Mouse (Mus musculus): ENCODE data around the gene Chrm1. TPM values are rescaled to one million over a fixed set of nuclear protein-coding genes. Genes with fewer than 3 reads are reported as not detected.

Gene Chrm1
- polyA plus RNA-seq, 1 experiment from 2014 or later, result 1.2 TPM

DNA sequence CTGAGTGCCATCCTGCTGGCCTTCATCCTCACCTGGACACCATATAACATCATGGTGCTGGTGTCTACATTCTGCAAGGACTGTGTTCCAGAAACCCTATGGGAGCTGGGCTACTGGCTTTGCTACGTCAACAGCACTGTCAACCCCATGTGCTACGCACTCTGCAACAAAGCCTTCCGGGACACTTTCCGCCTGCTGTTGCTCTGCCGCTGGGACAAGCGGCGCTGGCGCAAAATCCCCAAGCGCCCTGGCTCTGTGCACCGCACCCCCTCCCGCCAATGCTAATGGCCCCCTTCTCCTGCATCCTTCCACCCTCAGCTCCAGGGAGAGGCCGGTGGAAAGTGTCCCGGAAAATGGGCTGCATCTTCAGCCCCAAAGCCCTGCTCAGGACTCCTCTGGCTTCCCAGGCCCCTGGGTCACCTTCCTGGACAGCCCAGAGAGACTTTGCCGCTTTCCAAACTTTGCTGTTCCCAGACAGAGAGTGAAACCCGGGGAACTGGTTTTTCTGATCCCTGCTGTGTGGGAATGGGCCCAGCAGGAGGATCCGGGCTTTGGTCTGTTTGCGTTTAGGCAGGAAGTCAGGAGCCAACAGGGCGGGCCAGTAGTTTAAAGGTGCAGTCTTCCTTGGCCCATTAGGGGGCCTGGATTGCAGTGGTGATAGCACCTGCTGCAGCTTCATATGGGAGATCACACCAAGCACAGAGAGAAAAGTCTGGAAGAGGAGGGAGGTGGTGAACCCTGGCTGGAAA, 15.6 kb downstream of the Chrm1 start:
- Histone ChIP-seq H3K4me2 (ENCODE audit: low read depth, low read length) (peak overlapping the region; percentile 51), H3K27ac (ENCODE audit: low read length) (peak overlapping the region; percentile 50), H3K9me3 (ENCODE audit: control insufficient read depth, low read length) (no peaks in the 10 kb centered on the region), H3K27me3 (replicated peaks; ENCODE audit: control insufficient read depth, insufficient read depth, low read length) (no peaks in the 10 kb centered on the region), H3K36me3 (ENCODE audit: control insufficient read depth, insufficient read depth, low read length) (no peaks in the 10 kb centered on the region), H3K4me3 (ENCODE audit: low read length) (peak overlapping the region; percentile 27), H3K4me1 (ENCODE audit: control insufficient read depth, insufficient read depth, low read length) (peaks cover 17% of the 10 kb centered on the region), H3K9ac (ENCODE audit: low read depth, low read length) (peak overlapping the region; percentile 66)
- 22% methylated on average over 18 of the region's 18 CpGs for WGBS
- peak; percentile 86 for ATAC-seq

DNA sequence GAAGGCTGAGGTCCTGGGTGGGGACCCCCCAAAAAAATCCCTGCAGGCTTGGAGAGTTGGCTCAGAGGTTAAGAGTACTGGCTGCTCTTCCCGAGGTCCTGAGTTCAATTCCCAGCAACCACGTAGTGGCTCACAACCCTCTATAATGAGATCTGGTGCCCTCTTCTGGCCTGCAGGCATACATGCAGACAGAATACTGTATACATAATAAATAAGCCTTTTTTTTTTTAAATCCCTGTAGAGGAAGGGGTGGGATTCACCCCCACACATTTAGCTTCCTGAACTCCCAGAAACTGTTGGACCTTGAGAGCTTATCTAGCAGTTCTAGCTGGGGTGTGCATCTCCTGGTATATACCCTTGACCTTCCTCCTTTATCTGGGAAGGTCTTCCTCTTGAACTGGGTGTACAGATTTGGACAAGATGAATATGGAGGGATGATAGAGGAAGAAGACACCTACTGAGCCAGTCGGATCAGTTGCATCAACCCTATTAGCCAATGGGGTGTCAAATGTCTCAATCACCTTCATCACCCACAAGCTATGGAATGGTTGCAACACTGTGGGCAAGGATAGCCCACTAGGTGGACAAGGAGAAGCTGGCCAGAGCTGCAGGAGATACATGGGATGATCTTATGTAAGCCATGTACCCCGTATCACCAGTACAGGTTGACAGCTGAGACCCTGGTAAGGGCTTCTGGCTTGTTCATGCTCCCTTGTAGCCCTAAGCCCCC, 18.2 kb downstream of the Chrm1 start:
- Histone ChIP-seq H3K4me3 (ENCODE audit: low read length) (no peak overlapping the region), H3K27me3 (replicated peaks; ENCODE audit: control insufficient read depth, insufficient read depth, low read length) (no peaks in the 10 kb centered on the region)
- WGBS, result 88% methylated on average over 4 of the region's 4 CpGs

DNA sequence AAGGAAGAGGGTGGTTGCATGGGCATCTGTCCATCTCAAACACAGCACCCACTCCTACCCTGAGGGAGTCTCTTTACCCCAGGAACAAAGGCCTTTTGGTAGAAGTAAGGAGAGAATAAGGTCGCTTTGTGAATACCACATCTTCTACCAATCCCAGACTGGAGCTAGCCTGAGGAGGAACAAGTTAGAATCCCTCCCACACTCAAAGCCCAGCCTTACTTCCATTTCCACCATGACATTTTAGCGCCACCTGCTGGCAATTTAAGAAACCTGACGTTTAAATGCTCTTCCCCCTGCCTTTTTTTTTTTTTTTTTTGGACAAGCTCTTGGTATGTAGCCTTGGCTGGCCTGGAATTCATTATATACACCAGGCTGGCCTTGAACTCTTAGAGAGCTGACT, 19.4 kb downstream of the Chrm1 start:
- Histone ChIP-seq H3K4me1 (ENCODE audit: control insufficient read depth, insufficient read depth, low read length) (peaks cover 17% of the 10 kb centered on the region), H3K36me3 (ENCODE audit: control insufficient read depth, insufficient read depth, low read length) (no peaks in the 10 kb centered on the region), H3K9ac (ENCODE audit: low read depth, low read length) (no peak overlapping the region), H3K27ac (ENCODE audit: low read length) (no peak overlapping the region), H3K4me2 (ENCODE audit: low read depth, low read length) (no peak overlapping the region), H3K4me3 (ENCODE audit: low read length) (no peak overlapping the region), H3K9me3 (ENCODE audit: control insufficient read depth, low read length) (no peaks in the 10 kb centered on the region), H3K27me3 (replicated peaks; ENCODE audit: control insufficient read depth, insufficient read depth, low read length) (no peaks in the 10 kb centered on the region)
- 2% methylated on average over 3 of the region's 3 CpGs for WGBS
- peak; percentile 36 for ATAC-seq

More for the DNA sequence above, 18.2 kb downstream of the Chrm1 start:
- Histone ChIP-seq H3K9ac (ENCODE audit: low read depth, low read length) (no peak overlapping the region), H3K9me3 (ENCODE audit: control insufficient read depth, low read length) (no peaks in the 10 kb centered on the region), H3K4me1 (ENCODE audit: control insufficient read depth, insufficient read depth, low read length) (peaks cover 17% of the 10 kb centered on the region), H3K4me2 (ENCODE audit: low read depth, low read length) (no peak overlapping the region), H3K36me3 (ENCODE audit: control insufficient read depth, insufficient read depth, low read length) (no peaks in the 10 kb centered on the region), H3K27ac (ENCODE audit: low read length) (no peak overlapping the region)
- no peak for ATAC-seq

DNA sequence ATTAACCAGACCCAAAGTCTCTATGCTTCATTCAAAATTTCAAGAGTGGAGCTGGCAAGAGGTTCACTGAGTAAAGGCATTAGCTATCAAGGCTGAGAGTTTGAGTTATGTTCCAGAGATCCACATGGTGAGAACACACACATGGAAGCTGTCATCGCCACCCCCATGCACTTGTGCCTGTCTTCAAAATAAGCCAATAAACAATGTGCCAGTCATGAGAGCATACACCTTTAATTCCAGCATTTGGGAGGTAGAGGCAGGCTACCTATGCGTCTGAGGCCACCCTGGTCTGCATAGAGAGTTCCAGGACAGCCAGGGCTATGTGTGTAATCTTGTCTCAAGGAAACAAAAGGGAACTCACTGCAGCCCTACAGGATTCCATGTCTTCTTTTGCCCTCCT, 20.0 kb downstream of the Chrm1 start:
- H3K4me2 ChIP-seq (ENCODE audit: low read depth, low read length), result no peak overlapping the region
- H3K36me3 ChIP-seq (ENCODE audit: control insufficient read depth, insufficient read depth, low read length), result no peaks in the 10 kb centered on the region
- WGBS, result 74% methylated on average over 2 of the region's 2 CpGs
- H3K4me3 ChIP-seq (ENCODE audit: low read length), result no peak overlapping the region
- no peak overlapping the region for H3K9ac ChIP-seq (ENCODE audit: low read depth, low read length)
- H3K4me1 ChIP-seq (ENCODE audit: control insufficient read depth, insufficient read depth, low read length), result peaks cover 16% of the 10 kb centered on the region
- H3K9me3 ChIP-seq (ENCODE audit: control insufficient read depth, low read length), result no peaks in the 10 kb centered on the region
- H3K27ac ChIP-seq (ENCODE audit: low read length), result no peak overlapping the region
- ATAC-seq, result no peak
- no peaks in the 10 kb centered on the region for H3K27me3 ChIP-seq (replicated peaks; ENCODE audit: control insufficient read depth, insufficient read depth, low read length)

DNA sequence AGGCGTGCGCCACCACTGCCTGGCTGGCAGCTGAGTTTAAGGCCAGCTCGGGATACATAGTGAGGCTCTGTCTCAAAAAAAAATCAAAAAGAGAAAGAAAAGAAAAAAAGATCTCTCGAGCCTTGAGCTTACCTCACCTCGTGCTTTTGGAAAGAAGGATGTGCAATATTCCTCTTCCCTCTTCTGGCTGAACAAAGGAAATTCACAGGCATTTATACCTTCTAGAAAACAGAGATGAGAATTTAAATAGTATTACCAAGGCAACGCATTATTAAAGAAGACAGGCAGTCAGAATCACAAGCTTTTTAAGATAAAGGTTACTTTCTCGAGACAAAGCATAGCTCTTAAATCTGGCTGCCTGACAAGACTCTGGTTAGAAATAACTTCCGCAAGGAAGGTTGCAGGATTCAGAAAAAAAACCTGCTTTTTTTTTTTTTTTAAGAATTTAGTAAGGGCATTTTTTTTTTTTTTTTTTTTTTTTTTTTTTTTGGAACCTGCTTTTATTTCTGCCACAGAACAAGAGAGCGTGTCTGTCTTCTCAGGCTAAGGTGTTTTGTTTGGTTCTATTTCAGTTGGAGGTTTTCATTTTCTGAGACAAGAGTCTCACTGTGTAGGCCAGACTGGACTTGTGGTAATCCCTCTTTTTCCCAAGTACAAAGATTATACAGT, 28.4 kb downstream of the Chrm1 start:
- Histone ChIP-seq H3K9me3 (ENCODE audit: control insufficient read depth, low read length) (no peaks in the 10 kb centered on the region), H3K4me2 (ENCODE audit: low read depth, low read length) (no peak overlapping the region), H3K36me3 (ENCODE audit: control insufficient read depth, insufficient read depth, low read length) (no peaks in the 10 kb centered on the region), H3K4me1 (ENCODE audit: control insufficient read depth, insufficient read depth, low read length) (no peaks in the 10 kb centered on the region), H3K4me3 (ENCODE audit: low read length) (no peak overlapping the region), H3K27me3 (replicated peaks; ENCODE audit: control insufficient read depth, insufficient read depth, low read length) (no peaks in the 10 kb centered on the region), H3K9ac (ENCODE audit: low read depth, low read length) (no peak overlapping the region), H3K27ac (ENCODE audit: low read length) (no peak overlapping the region)
- WGBS, result 59% methylated on average over 9 of the region's 9 CpGs
- no peak for ATAC-seq

DNA sequence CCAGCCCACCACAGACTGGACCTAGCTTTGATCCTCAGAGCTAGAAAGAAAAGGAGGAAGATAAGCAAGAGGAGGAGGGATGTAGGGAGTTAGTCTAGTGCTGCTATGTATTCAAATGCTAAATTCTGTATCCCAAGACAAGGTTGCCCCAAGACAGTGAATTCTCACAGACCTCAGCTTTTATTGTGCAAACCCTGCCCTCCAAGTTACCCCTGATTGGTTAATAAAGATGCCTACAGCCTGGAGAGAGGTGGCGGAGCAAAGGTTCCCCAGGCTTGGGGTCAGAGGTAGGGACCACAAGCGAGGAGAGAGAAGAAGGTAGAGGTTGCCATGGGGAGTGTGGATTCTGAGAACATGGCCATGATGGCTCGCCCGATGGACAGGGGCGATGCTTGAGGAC, 29.2 kb downstream of the Chrm1 start:
- ATAC-seq, result no peak
- Histone ChIP-seq H3K4me1 (ENCODE audit: control insufficient read depth, insufficient read depth, low read length) (no peaks in the 10 kb centered on the region), H3K27me3 (replicated peaks; ENCODE audit: control insufficient read depth, insufficient read depth, low read length) (no peaks in the 10 kb centered on the region), H3K36me3 (ENCODE audit: control insufficient read depth, insufficient read depth, low read length) (no peaks in the 10 kb centered on the region), H3K9ac (ENCODE audit: low read depth, low read length) (no peak overlapping the region), H3K9me3 (ENCODE audit: control insufficient read depth, low read length) (no peaks in the 10 kb centered on the region), H3K27ac (ENCODE audit: low read length) (no peak overlapping the region), H3K4me3 (ENCODE audit: low read length) (no peak overlapping the region), H3K4me2 (ENCODE audit: low read depth, low read length) (no peak overlapping the region)
- 82% methylated on average over 5 of the region's 5 CpGs for whole genome bisulfite sequencing

DNA sequence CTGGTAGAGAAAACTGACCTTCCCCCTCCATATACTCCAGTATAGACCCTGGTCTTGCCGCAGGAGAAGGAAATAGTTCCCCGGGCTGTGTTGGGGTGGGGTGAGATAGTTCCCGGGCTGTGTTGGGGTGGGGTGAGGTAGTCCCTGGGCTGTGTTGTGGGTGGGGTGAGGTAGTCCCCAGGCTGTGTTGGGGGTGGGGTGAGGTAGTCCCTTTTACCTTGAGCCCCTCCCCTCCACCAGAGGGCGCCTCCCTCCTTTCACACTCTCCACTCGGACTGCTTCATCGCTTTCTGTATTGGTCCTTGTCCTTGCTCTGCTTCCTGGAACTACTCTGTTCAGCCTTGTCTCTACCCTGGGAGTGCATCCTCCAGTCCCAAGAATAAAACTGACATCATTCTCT, 31.7 kb downstream of the Chrm1 start:
- no peak overlapping the region for H3K9ac ChIP-seq (ENCODE audit: low read depth, low read length)
- no peaks in the 10 kb centered on the region for H3K27me3 ChIP-seq (replicated peaks; ENCODE audit: control insufficient read depth, insufficient read depth, low read length)
- H3K9me3 ChIP-seq (ENCODE audit: control insufficient read depth, low read length), result no peaks in the 10 kb centered on the region
- peak; percentile 73 for ATAC-seq
- no peaks in the 10 kb centered on the region for H3K36me3 ChIP-seq (ENCODE audit: control insufficient read depth, insufficient read depth, low read length)
- no peak overlapping the region for H3K4me3 ChIP-seq (ENCODE audit: low read length)
- H3K4me2 ChIP-seq (ENCODE audit: low read depth, low read length), result no peak overlapping the region
- H3K4me1 ChIP-seq (ENCODE audit: control insufficient read depth, insufficient read depth, low read length), result no peaks in the 10 kb centered on the region
- no peak overlapping the region for H3K27ac ChIP-seq (ENCODE audit: low read length)
- WGBS, result 31% methylated on average over 5 of the region's 6 CpGs

DNA sequence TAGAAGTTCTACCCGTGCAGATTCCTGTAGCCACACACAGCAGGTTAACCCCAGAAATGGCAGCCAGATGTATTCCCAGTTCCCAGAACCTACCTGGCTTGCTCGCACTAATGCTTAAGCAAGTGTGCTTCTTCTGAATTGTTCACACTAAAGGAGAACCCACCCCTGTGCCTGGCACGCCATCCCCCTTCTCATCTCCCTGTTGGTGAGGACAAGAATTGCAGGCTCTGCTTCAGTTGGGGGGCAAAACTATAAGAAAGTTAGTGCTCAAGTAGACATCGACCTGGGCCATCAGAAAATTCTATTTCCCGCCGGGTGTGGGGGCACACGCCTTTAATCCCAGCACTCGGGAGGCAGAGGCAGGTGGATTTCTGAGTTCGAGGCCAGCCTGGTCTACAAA, 36.1 kb downstream of the Chrm1 start:
- Histone ChIP-seq H3K27ac (ENCODE audit: low read length) (no peak overlapping the region), H3K27me3 (replicated peaks; ENCODE audit: control insufficient read depth, insufficient read depth, low read length) (no peaks in the 10 kb centered on the region), H3K9me3 (ENCODE audit: control insufficient read depth, low read length) (no peaks in the 10 kb centered on the region), H3K4me3 (ENCODE audit: low read length) (no peak overlapping the region), H3K9ac (ENCODE audit: low read depth, low read length) (no peak overlapping the region), H3K36me3 (ENCODE audit: control insufficient read depth, insufficient read depth, low read length) (no peaks in the 10 kb centered on the region), H3K4me2 (ENCODE audit: low read depth, low read length) (no peak overlapping the region), H3K4me1 (ENCODE audit: control insufficient read depth, insufficient read depth, low read length) (no peaks in the 10 kb centered on the region)
- no peak for ATAC-seq
- WGBS, result 83% methylated on average over 9 of the region's 9 CpGs

DNA sequence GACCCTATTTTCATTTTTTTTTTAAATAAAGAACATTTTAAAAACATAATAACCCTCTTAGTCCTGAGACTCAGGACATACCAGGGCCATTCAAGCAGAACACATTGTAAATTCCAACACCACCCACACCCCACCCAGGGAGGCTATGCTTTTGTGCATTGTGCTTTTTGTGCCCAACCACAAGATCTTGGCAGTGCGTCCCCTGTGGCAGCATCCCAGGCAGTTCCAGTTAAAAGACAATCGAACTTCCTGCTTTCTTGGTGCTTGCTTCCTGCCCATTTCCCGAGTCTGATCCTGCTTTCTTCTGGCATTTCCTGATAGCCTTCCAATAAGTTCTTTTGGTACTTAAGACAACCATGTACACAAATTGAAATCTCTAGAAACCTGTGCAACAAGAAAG, 38.9 kb downstream of the Chrm1 start:
- H3K9ac ChIP-seq (ENCODE audit: low read depth, low read length), result no peak overlapping the region
- no peaks in the 10 kb centered on the region for H3K4me1 ChIP-seq (ENCODE audit: control insufficient read depth, insufficient read depth, low read length)
- H3K27ac ChIP-seq (ENCODE audit: low read length), result no peak overlapping the region
- 59% methylated on average over 3 of the region's 3 CpGs for WGBS
- no peak overlapping the region for H3K4me2 ChIP-seq (ENCODE audit: low read depth, low read length)
- no peak overlapping the region for H3K4me3 ChIP-seq (ENCODE audit: low read length)
- 0 out of 2 replicates have a peak, but pooled peaks cover 6% of the 10 kb centered on the region for H3K36me3 ChIP-seq (ENCODE audit: control insufficient read depth, insufficient read depth, low read length)
- ATAC-seq, result no peak
- H3K9me3 ChIP-seq (ENCODE audit: control insufficient read depth, low read length), result no peaks in the 10 kb centered on the region
- no peaks in the 10 kb centered on the region for H3K27me3 ChIP-seq (replicated peaks; ENCODE audit: control insufficient read depth, insufficient read depth, low read length)

Data from intestine, embryonic 16.5 days (tissue).